Mouse (Mus musculus): ENCODE data around the gene Pdxp. TPM values are rescaled to one million over a fixed set of nuclear protein-coding genes. Genes with fewer than 3 reads are reported as not detected.

Pdxp gene
- polyA plus RNA-seq, 1 experiment from 2014 or later = 105 TPM

Small RNAs within 50 kb of the gene (microRNA-seq; reads per million reads assigned to microRNA genes)
- gene Mir6955 = 0.65 reads per million

Other genes starting within 250 kb of the Pdxp start
- 6.0 and 8.5 TPM in 2 replicates for gene Elfn2, start 195.1 kb upstream of the Pdxp start, polyA plus RNA-seq (2014; fragmentation: Nextera tagmentation; extraction: Ambion mirVana)
- gene Mfng, start 140.4 kb upstream of the Pdxp start, polyA plus RNA-seq (2014; fragmentation: Nextera tagmentation; extraction: Ambion mirVana) = 11.7 and 12.5 TPM in 2 replicates
- gene Card10, start 110.9 kb upstream of the Pdxp start, polyA plus RNA-seq (2014; fragmentation: Nextera tagmentation; extraction: Ambion mirVana) = 2.5 and 2.6 TPM in 2 replicates
- 10.7 and 11.2 TPM in 2 replicates for gene Cdc42ep1, start 71.3 kb upstream of the Pdxp start, polyA plus RNA-seq (2014; fragmentation: Nextera tagmentation; extraction: Ambion mirVana)
- not detected in 2 replicates for gene Lgals2, start 58.4 kb upstream of the Pdxp start, polyA plus RNA-seq (2014; fragmentation: Nextera tagmentation; extraction: Ambion mirVana)
- gene Gga1, start 36.7 kb upstream of the Pdxp start, polyA plus RNA-seq (2014; fragmentation: Nextera tagmentation; extraction: Ambion mirVana) = 40.1 and 43.0 TPM in 2 replicates
- gene Gm49510, start 14.3 kb upstream of the Pdxp start, polyA plus RNA-seq (2014; fragmentation: Nextera tagmentation; extraction: Ambion mirVana) = 0.16 TPM in 1 of 2 replicates, not detected in the other
- 3.7 and 5.5 TPM in 2 replicates for gene Sh3bp1, start 14.2 kb upstream of the Pdxp start, polyA plus RNA-seq (2014; fragmentation: Nextera tagmentation; extraction: Ambion mirVana)
- gene Lgals1, start 12.8 kb downstream of the Pdxp start, polyA plus RNA-seq (2014; fragmentation: Nextera tagmentation; extraction: Ambion mirVana) = 117 and 157 TPM in 2 replicates
- 57.7 and 59.2 TPM in 2 replicates for gene Nol12, start 21.0 kb downstream of the Pdxp start, polyA plus RNA-seq (2014; fragmentation: Nextera tagmentation; extraction: Ambion mirVana)
- gene Triobp, start 33.8 kb downstream of the Pdxp start, polyA plus RNA-seq (2014; fragmentation: Nextera tagmentation; extraction: Ambion mirVana) = 37.4 and 41.1 TPM in 2 replicates
- 74.8 and 75.7 TPM in 2 replicates for gene H1f0, start 114.5 kb downstream of the Pdxp start, polyA plus RNA-seq (2014; fragmentation: Nextera tagmentation; extraction: Ambion mirVana)
- not detected in 2 replicates for gene Galr3, start 128.0 kb downstream of the Pdxp start, polyA plus RNA-seq (2014; fragmentation: Nextera tagmentation; extraction: Ambion mirVana)
- gene Ankrd54, start 149.0 kb downstream of the Pdxp start, polyA plus RNA-seq (2014; fragmentation: Nextera tagmentation; extraction: Ambion mirVana) = 42.2 and 53.1 TPM in 2 replicates
- gene Eif3l, start 161.3 kb downstream of the Pdxp start, polyA plus RNA-seq (2014; fragmentation: Nextera tagmentation; extraction: Ambion mirVana) = 170 and 177 TPM in 2 replicates
- gene Micall1, start 195.0 kb downstream of the Pdxp start, polyA plus RNA-seq (2014; fragmentation: Nextera tagmentation; extraction: Ambion mirVana) = 12.9 and 14.3 TPM in 2 replicates
- gene Polr2f, start 227.1 kb downstream of the Pdxp start, polyA plus RNA-seq (2014; fragmentation: Nextera tagmentation; extraction: Ambion mirVana) = 273 and 298 TPM in 2 replicates
- 18.3 and 19.1 TPM in 2 replicates for gene 1700088E04Rik, start 227.3 kb downstream of the Pdxp start, polyA plus RNA-seq (2014; fragmentation: Nextera tagmentation; extraction: Ambion mirVana)

All from hindbrain, embryonic 14.5 days (tissue).